Mouse (Mus musculus): ENCODE data around the gene Nicn1. TPM values are rescaled to one million over a fixed set of nuclear protein-coding genes. Genes with fewer than 3 reads are reported as not detected.
A peak's percentile ranks its signal among the peaks of the same experiment; 100 is the strongest.

The Nicn1 gene
- total and polyA plus RNA-seq, 3 experiments, result 21.0 to 24.1 (median 21.5) TPM

GRCm38 (mm10) chr9:108273485-108273884, 16.7 kb upstream of the Nicn1 start:
- no peak overlapping the region for H3K27ac ChIP-seq

GRCm38 (mm10) chr9:108274476-108275330, 15.5 kb upstream of the Nicn1 start:
- no peaks in the 10 kb centered on the region for H3K27me3 ChIP-seq (ENCODE audit: control insufficient read depth, insufficient read depth, low read length)
- DNase-seq, result no peak
- no peak overlapping the region for H3K9ac ChIP-seq (ENCODE audit: low read depth, low read length)
- no peak for TF ChIP-seq POLR2A (IDR thresholded peaks at IDR 0.05; ENCODE audit: insufficient read depth, low read depth, low read length)
- no peak for TF ChIP-seq CTCF (IDR thresholded peaks at IDR 0.05)
- no peak for TF ChIP-seq EP300 (IDR thresholded peaks at IDR 0.05; ENCODE audit: insufficient read depth, low read depth, low read length)
- H3K27ac ChIP-seq, result no peak overlapping the region; the same call in 1 of the 2 replicates
- H3K4me1 ChIP-seq (ENCODE audit: control insufficient read depth, insufficient read depth, low read length), result peaks cover 3% of the 10 kb centered on the region; the same call in 1 of the 2 replicates
- WGBS, result 63% methylated on average over 5 of the region's 5 CpGs
- no peak overlapping the region for H3K4me3 ChIP-seq
- intact Hi-C loops (cut with DNase I), result no loop called here
- no peaks in the 10 kb centered on the region for H3K36me3 ChIP-seq (ENCODE audit: control insufficient read depth, insufficient read depth, low read length)
- no peaks in the 10 kb centered on the region; the same call in 1 of the 2 replicates for H3K79me2 ChIP-seq (replicated peaks; ENCODE audit: control insufficient read depth, insufficient read depth, low read length)

More at GRCm38 (mm10) chr9:108273485-108273884, 16.7 kb upstream of the Nicn1 start:
- DNase-seq, result no peak
- Histone ChIP-seq H3K27me3 (ENCODE audit: control insufficient read depth, insufficient read depth, low read length) (no peaks in the 10 kb centered on the region), H3K4me1 (ENCODE audit: control insufficient read depth, insufficient read depth, low read length) (no peaks in the 10 kb centered on the region; the same call in 1 of the 2 replicates), H3K36me3 (ENCODE audit: control insufficient read depth, insufficient read depth, low read length) (no peaks in the 10 kb centered on the region), H3K79me2 (replicated peaks; ENCODE audit: control insufficient read depth, insufficient read depth, low read length) (no peaks in the 10 kb centered on the region; the same call in 1 of the 2 replicates), H3K4me3 (no peak overlapping the region), H3K9ac (ENCODE audit: low read depth, low read length) (no peak overlapping the region)
- intact Hi-C loops (cut with DNase I), result no loop called here
- WGBS, result 88% methylated on average over 4 of the region's 4 CpGs
- TF ChIP-seq POLR2A (IDR thresholded peaks at IDR 0.05; ENCODE audit: insufficient read depth, low read depth, low read length), result no peak
- TF ChIP-seq EP300 (IDR thresholded peaks at IDR 0.05; ENCODE audit: insufficient read depth, low read depth, low read length), result no peak
- no peak for TF ChIP-seq CTCF (IDR thresholded peaks at IDR 0.05)

DNA sequence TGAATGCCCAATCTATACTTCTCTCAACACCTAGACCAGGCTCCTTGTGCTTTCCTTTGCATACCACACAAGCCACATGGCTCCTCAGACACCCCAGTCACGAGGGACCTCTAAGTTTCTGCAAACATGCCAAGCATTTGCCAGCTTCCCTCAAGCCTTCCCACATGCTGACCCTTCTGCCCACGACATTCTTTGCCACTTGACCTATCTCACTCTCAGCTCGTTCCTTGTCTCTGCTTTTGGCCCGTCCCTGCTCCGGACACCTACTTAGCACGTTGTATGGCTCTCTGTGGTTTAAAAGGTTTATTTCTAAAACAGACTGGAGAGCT, 14.9 kb upstream of the Nicn1 start:
- WGBS, result 39% methylated on average over 6 of the region's 6 CpGs
- Histone ChIP-seq H3K27me3 (ENCODE audit: control insufficient read depth, insufficient read depth, low read length) (no peaks in the 10 kb centered on the region), H3K79me2 (replicated peaks; ENCODE audit: control insufficient read depth, insufficient read depth, low read length) (no peaks in the 10 kb centered on the region; the same call in 1 of the 2 replicates), H3K9ac (ENCODE audit: low read depth, low read length) (no peak overlapping the region), H3K27ac (no peak overlapping the region; the same call in 1 of the 2 replicates), H3K36me3 (ENCODE audit: control insufficient read depth, insufficient read depth, low read length) (no peaks in the 10 kb centered on the region), H3K4me3 (no peak overlapping the region), H3K4me1 (ENCODE audit: control insufficient read depth, insufficient read depth, low read length) (peaks cover 3% of the 10 kb centered on the region; the same call in 1 of the 2 replicates)
- TF ChIP-seq EP300 (IDR thresholded peaks at IDR 0.05; ENCODE audit: insufficient read depth, low read depth, low read length) (no peak), POLR2A (IDR thresholded peaks at IDR 0.05; ENCODE audit: insufficient read depth, low read depth, low read length) (no peak), CTCF (IDR thresholded peaks at IDR 0.05) (no peak)
- intact Hi-C loops (cut with DNase I), result no loop called here
- DNase-seq, result no peak

DNA sequence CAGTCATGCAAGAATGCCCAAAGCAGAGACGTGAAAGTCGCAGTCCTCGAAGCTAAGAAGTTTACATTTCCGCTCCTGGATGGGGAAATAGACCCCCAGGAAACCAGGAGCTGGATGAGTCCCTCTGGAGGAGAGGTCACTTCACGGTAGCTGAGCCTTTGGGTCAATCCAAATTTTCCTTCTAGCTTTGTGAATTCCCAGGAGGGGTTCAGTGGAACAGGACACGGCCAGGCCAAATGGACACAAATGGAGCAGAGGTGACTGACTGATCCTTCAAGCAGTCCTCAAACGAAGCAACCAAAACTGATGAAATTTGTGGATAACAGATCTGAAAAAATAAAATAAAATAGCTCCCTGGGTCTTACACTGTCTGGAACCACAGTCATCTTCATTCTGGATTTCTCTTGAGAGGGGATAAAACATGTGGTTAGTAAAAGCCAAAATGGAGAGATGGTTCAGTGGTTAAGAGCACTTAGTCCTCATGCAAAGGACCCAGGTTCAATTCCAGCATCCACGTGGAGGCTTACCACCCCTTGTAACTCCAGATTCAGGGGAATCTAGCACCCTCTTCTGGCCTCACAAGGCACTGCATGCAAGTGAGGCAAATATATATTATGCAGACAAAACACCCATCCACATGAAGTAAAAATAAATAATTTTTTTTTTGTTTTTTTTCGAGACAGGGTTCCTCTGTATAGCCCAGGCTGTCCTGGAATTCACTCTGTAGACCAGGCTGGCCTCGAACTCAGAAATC, 11.4 kb upstream of the Nicn1 start:
- DNase-seq, result peak in 1 of 2 experiments; percentile 49
- peak overlapping the region; percentile 92 for H3K27ac ChIP-seq
- H3K27me3 ChIP-seq (ENCODE audit: control insufficient read depth, insufficient read depth, low read length), result no peaks in the 10 kb centered on the region
- no peaks in the 10 kb centered on the region; the same call in 1 of the 2 replicates for H3K36me3 ChIP-seq (ENCODE audit: control insufficient read depth, insufficient read depth, low read length)
- peaks cover 7% of the 10 kb centered on the region for H3K4me1 ChIP-seq (ENCODE audit: control insufficient read depth, insufficient read depth, low read length)
- WGBS, result 65% methylated on average over 10 of the region's 10 CpGs
- H3K79me2 ChIP-seq (replicated peaks; ENCODE audit: control insufficient read depth, insufficient read depth, low read length), result no peaks in the 10 kb centered on the region
- H3K4me3 ChIP-seq, result no peak overlapping the region
- TF ChIP-seq CTCF (IDR thresholded peaks at IDR 0.05), result peak; percentile 78
- no peak for TF ChIP-seq EP300 (IDR thresholded peaks at IDR 0.05; ENCODE audit: insufficient read depth, low read depth, low read length)
- intact Hi-C loops (cut with DNase I), result no loop called here
- no peak overlapping the region for H3K9ac ChIP-seq (ENCODE audit: low read depth, low read length)

GRCm38 (mm10) chr9:108280071-108280828, 10.0 kb upstream of the Nicn1 start:
- DNase-seq, result peak; percentile 89 to 91
- Histone ChIP-seq H3K4me3 (peak overlapping the region; percentile 26; the same call in 1 of the 2 replicates), H3K27ac (peak overlapping the region; percentile 92), H3K4me1 (ENCODE audit: control insufficient read depth, insufficient read depth, low read length) (peaks cover 8% of the 10 kb centered on the region), H3K9ac (ENCODE audit: low read depth, low read length) (peak overlapping the region; percentile 54), H3K27me3 (ENCODE audit: control insufficient read depth, insufficient read depth, low read length) (no peaks in the 10 kb centered on the region), H3K36me3 (ENCODE audit: control insufficient read depth, insufficient read depth, low read length) (no peaks in the 10 kb centered on the region; the same call in 1 of the 2 replicates), H3K79me2 (replicated peaks; ENCODE audit: control insufficient read depth, insufficient read depth, low read length) (no peaks in the 10 kb centered on the region)
- TF ChIP-seq CTCF (IDR thresholded peaks at IDR 0.05) (peak; percentile 33; the same call in 1 of the 2 replicates), POLR2A (IDR thresholded peaks at IDR 0.05; ENCODE audit: insufficient read depth, low read depth, low read length) (peak; percentile 60), EP300 (IDR thresholded peaks at IDR 0.05; ENCODE audit: insufficient read depth, low read depth, low read length) (peak; percentile 67)
- WGBS, result 12% methylated on average over 8 of the region's 8 CpGs
- intact Hi-C loops (cut with DNase I), result loop anchor here (2.0 to 5.0 kb wide), 3 partner anchors 17 to 143 kb away; partner anchors contain the start of gene Dag1
